Mouse (Mus musculus) heart, embryonic 10.5 days (tissue): ENCODE measurements around the gene Naa80. TPM values are rescaled to one million over a fixed set of nuclear protein-coding genes. Genes with fewer than 3 reads are reported as not detected.
A peak's percentile ranks its signal among the peaks of the same experiment; 100 is the strongest.

Experiments used
- DNase-seq: peaks from one replicate; pipeline ENCODE4 v3.0.0-alpha.2; 2017; ENCODE audit warnings: low spot score
- H3K27ac ChIP-seq: fragments of 300-500 bp; sonication (generic); 2 replicates; pipeline ENCODE4 v1.5.1; 2016; ENCODE audit warnings: mild to moderate bottlenecking
- H3K27me3 ChIP-seq: fragments of 300-500 bp; sonication (generic); 2 replicates; pipeline ENCODE4 v1.6.1; 2016; ENCODE audit warnings: mild to moderate bottlenecking; ENCODE audit not compliant: poor library complexity, insufficient read depth, severe bottlenecking
- H3K36me3 ChIP-seq: fragments of 300-500 bp; sonication (generic); 2 replicates; pipeline ENCODE4 v1.6.1; 2016; ENCODE audit warnings: mild to moderate bottlenecking, moderate library complexity
- H3K4me1 ChIP-seq: fragments of 300-500 bp; sonication (generic); 2 replicates; pipeline ENCODE4 v1.6.1; 2016; ENCODE audit warnings: mild to moderate bottlenecking
- H3K4me3 ChIP-seq: fragments of 300-500 bp; sonication (generic); 2 replicates; pipeline ENCODE4 v1.5.1; 2016; ENCODE audit warnings: mild to moderate bottlenecking, moderate library complexity
- H3K9me3 ChIP-seq: fragments of 300-500 bp; sonication (generic); 2 replicates; pipeline ENCODE4 v1.6.1; 2016; ENCODE audit warnings: mild to moderate bottlenecking, moderate library complexity
- WGBS: fragments of 180-500 bp; shearing (Covaris S2); methylation state at CpG from one replicate; pipeline ENCODE4 v1.1.7; 2016; 5-methylcytosine and 5-hydroxymethylcytosine counted together
- polyA plus RNA-seq: library from polyadenylated mRNA; unstranded; fragments of >200 nt; fragmentation: Nextera tagmentation; extraction: Ambion mirVana; gene quantifications from 2 replicates; pipeline ENCODE4 v1.2.1, GENCODE M21; 2016

Naa80 gene
- polyA plus RNA-seq, 1 experiment from 2014 or later: 15.3 TPM

- peaks cover 38% of the 10 kb centered on the region for H3K27me3 ChIP-seq
- H3K9me3 ChIP-seq: no peaks in the 10 kb centered on the region
- H3K4me3 ChIP-seq: peak overlapping the region; percentile 44
- H3K36me3 ChIP-seq: peaks cover 40% of the 10 kb centered on the region
- no peak for DNase-seq
- peaks cover 45% of the 10 kb centered on the region for H3K4me1 ChIP-seq
- 70% methylated on average over 11 of the region's 11 CpGs for WGBS
- peak overlapping the region; percentile 88 for H3K27ac ChIP-seq
Measured at GRCm38 (mm10) chr9:107596619-107597569, 18.2 kb downstream of the Naa80 start.

- DNase-seq: no peak
- Histone ChIP-seq H3K4me3 (no peak overlapping the region), H3K27me3 (peaks cover 46% of the 10 kb centered on the region), H3K27ac (0 out of 2 replicates have a peak overlapping the region, but pooled peaks have one; percentile 30), H3K4me1 (peaks cover 46% of the 10 kb centered on the region), H3K9me3 (no peaks in the 10 kb centered on the region), H3K36me3 (peaks cover 25% of the 10 kb centered on the region)
- WGBS: 77% methylated on average over 5 of the region's 5 CpGs
Measured at GRCm38 (mm10) chr9:107598385-107598784, 19.7 kb downstream of the Naa80 start.

GRCm38 (mm10) chr9:107599433-107599832 lies 20.7 kb downstream of the Naa80 start:
- Histone ChIP-seq H3K4me1 (peaks cover 50% of the 10 kb centered on the region), H3K4me3 (no peak overlapping the region), H3K36me3 (peaks cover 15% of the 10 kb centered on the region; the same call in 1 of the 2 replicates), H3K27me3 (peaks cover 57% of the 10 kb centered on the region), H3K9me3 (no peaks in the 10 kb centered on the region), H3K27ac (no peak overlapping the region)
- DNase-seq: no peak
- WGBS: 76% methylated on average over 9 of the region's 9 CpGs

- WGBS: 60% methylated on average over 14 of the region's 14 CpGs
- no peaks in the 10 kb centered on the region for H3K9me3 ChIP-seq
- H3K36me3 ChIP-seq: peaks cover 11% of the 10 kb centered on the region; the same call in 1 of the 2 replicates
- DNase-seq: no peak
- peaks cover 61% of the 10 kb centered on the region for H3K27me3 ChIP-seq
- peak overlapping the region; percentile 4; the same call in 1 of the 2 replicates for H3K27ac ChIP-seq
- no peak overlapping the region for H3K4me3 ChIP-seq
- H3K4me1 ChIP-seq: peaks cover 55% of the 10 kb centered on the region
Measured at GRCm38 (mm10) chr9:107599842-107600241, 21.2 kb downstream of the Naa80 start.

- Histone ChIP-seq H3K27ac (no peak overlapping the region), H3K9me3 (no peaks in the 10 kb centered on the region), H3K27me3 (peaks cover 69% of the 10 kb centered on the region), H3K4me1 (peaks cover 62% of the 10 kb centered on the region), H3K4me3 (no peak overlapping the region), H3K36me3 (peaks cover 8% of the 10 kb centered on the region; the same call in 1 of the 2 replicates)
- WGBS: 72% methylated on average over 12 of the region's 12 CpGs
- DNase-seq: no peak
Measured at GRCm38 (mm10) chr9:107600745-107601144, 22.1 kb downstream of the Naa80 start.

GRCm38 (mm10) chr9:107601275-107601674 lies 22.6 kb downstream of the Naa80 start:
- Histone ChIP-seq H3K27me3 (peaks cover 69% of the 10 kb centered on the region), H3K9me3 (no peaks in the 10 kb centered on the region), H3K4me3 (no peak overlapping the region), H3K4me1 (peaks cover 63% of the 10 kb centered on the region), H3K27ac (no peak overlapping the region), H3K36me3 (peaks cover 3% of the 10 kb centered on the region; the same call in 1 of the 2 replicates)
- WGBS: 81% methylated on average over 11 of the region's 11 CpGs
- no peak for DNase-seq

GRCm38 (mm10) chr9:107602068-107602648 lies 23.5 kb downstream of the Naa80 start:
- H3K4me3 ChIP-seq: no peak overlapping the region
- WGBS: 11% methylated on average over 10 of the region's 10 CpGs
- H3K36me3 ChIP-seq: peaks cover 3% of the 10 kb centered on the region; the same call in 1 of the 2 replicates
- peak; percentile 92 for DNase-seq
- no peaks in the 10 kb centered on the region for H3K9me3 ChIP-seq
- peaks cover 73% of the 10 kb centered on the region for H3K27me3 ChIP-seq
- H3K4me1 ChIP-seq: peaks cover 63% of the 10 kb centered on the region
- peak overlapping the region; percentile 30 for H3K27ac ChIP-seq

GRCm38 (mm10) chr9:107603251-107603650 lies 24.6 kb downstream of the Naa80 start:
- no peak for DNase-seq
- Histone ChIP-seq H3K27me3 (peaks cover 71% of the 10 kb centered on the region), H3K36me3 (peaks cover 3% of the 10 kb centered on the region; the same call in 1 of the 2 replicates), H3K9me3 (no peaks in the 10 kb centered on the region), H3K4me1 (peaks cover 68% of the 10 kb centered on the region), H3K27ac (no peak overlapping the region), H3K4me3 (no peak overlapping the region)
- WGBS: 76% methylated on average over 6 of the region's 6 CpGs

GRCm38 (mm10) chr9:107605041-107605661 lies 26.5 kb downstream of the Naa80 start:
- no peak for DNase-seq
- WGBS: 33% methylated on average over 23 of the region's 23 CpGs
- Histone ChIP-seq H3K4me1 (peaks cover 77% of the 10 kb centered on the region), H3K9me3 (no peaks in the 10 kb centered on the region), H3K27ac (peak overlapping the region; percentile 48), H3K36me3 (no peaks in the 10 kb centered on the region), H3K4me3 (peak overlapping the region; percentile 37), H3K27me3 (peaks cover 52% of the 10 kb centered on the region)

GRCm38 (mm10) chr9:107606591-107606990 lies 27.9 kb downstream of the Naa80 start:
- H3K27me3 ChIP-seq: peaks cover 39% of the 10 kb centered on the region
- peaks cover 85% of the 10 kb centered on the region for H3K4me1 ChIP-seq
- 12% methylated on average over 9 of the region's 9 CpGs for WGBS
- no peaks in the 10 kb centered on the region for H3K9me3 ChIP-seq
- H3K4me3 ChIP-seq: peak overlapping the region; percentile 39
- H3K27ac ChIP-seq: peak overlapping the region; percentile 48
- DNase-seq: no peak
- no peaks in the 10 kb centered on the region for H3K36me3 ChIP-seq

GRCm38 (mm10) chr9:107607036-107607435 lies 28.3 kb downstream of the Naa80 start:
- H3K4me3 ChIP-seq: peak overlapping the region; percentile 39
- no peaks in the 10 kb centered on the region for H3K9me3 ChIP-seq
- H3K27me3 ChIP-seq: peaks cover 39% of the 10 kb centered on the region
- H3K4me1 ChIP-seq: peaks cover 87% of the 10 kb centered on the region
- 78% methylated on average over 2 of the region's 2 CpGs for WGBS
- peak overlapping the region; percentile 48 for H3K27ac ChIP-seq
- H3K36me3 ChIP-seq: no peaks in the 10 kb centered on the region
- no peak for DNase-seq

- Histone ChIP-seq H3K27ac (peak overlapping the region; percentile 48), H3K4me3 (peak overlapping the region; percentile 20; the same call in 1 of the 2 replicates)
- WGBS: 34% methylated on average over 9 of the region's 9 CpGs
Measured at GRCm38 (mm10) chr9:107607653-107608245, 29.1 kb downstream of the Naa80 start.

More at GRCm38 (mm10) chr9:107607653-107608245, 29.1 kb downstream of the Naa80 start:
- Histone ChIP-seq H3K36me3 (no peaks in the 10 kb centered on the region), H3K9me3 (no peaks in the 10 kb centered on the region), H3K4me1 (peaks cover 87% of the 10 kb centered on the region), H3K27me3 (peaks cover 37% of the 10 kb centered on the region)
- no peak for DNase-seq
